Mouse (Mus musculus) A20 (cell line): Measurements from ENCODE around the gene Maob.

Source experiments
- DNase-seq: peaks from one replicate; pipeline ENCODE4 v3.0.0-alpha.2; 2011; ENCODE audit warnings: low read depth, low spot score

Gene Maob

DNA sequence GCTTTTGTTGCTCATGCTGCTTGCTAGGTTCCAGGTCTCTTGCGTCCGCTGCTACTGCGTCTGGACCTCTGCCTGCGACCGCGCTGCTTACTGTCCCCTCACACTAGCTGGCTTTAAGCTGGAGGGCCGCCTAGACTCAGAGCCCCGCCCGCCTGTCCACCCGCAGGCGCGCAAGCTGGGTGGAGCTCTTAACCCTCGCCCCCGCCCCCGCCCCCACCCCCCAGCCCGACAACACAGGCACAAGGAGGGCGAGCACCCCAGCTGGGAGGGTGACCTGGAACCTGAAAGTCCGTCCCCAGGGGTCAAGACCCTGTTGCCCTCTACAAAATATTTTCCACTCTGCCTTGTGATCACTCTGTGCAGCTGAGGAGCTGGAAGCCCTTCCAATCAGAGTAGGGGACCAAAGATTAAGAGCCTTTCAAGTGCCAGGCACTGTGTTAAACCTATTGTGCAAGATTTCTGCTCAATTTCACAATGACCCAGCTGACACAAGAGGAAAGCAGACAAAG, at the start of gene Maob:
TSS of gene Maob (minus strand) at position 106 of the 509 bp plus-strand sequence.
- DNase-seq: no peak

DNA sequence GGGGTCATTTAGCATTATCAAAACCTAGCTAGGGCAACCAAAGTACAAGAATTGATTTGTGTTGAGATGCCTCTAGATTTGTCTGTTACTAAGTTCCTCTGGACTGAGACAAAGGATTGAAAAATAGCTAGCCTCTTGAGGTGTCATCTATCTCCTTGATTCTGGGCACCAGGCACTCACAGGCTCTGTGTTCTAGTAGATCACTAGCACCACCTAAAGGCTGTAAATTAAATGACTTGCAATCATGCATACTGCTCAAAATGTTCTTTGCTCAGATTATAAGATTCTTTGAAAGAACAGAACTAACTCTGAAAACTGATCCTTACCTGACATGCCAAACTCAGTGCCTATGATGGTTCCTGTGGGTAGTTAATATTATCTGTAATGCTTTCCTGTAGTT, 43.1 kb upstream of the Maob start:
- no peak for DNase-seq

DNA sequence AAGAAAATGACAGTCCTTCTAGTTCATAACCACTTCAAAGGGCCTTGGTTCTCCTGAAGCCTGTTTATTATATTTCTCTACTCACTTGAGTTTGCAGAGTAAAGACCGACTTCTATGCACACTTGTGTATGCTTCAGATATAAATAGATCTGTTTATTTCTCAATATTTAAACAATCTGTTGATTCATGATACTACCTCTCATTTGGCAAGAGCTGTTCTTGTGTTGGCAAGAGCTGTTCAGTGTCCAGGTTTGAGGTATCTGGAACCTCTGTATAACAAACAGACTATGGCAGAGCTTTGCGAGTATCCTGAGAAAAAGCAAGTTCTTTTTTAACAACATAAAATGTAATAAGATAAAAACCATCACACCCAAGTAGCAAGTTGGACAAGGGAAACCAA, 28.9 kb upstream of the Maob start:
- no peak for DNase-seq

DNA sequence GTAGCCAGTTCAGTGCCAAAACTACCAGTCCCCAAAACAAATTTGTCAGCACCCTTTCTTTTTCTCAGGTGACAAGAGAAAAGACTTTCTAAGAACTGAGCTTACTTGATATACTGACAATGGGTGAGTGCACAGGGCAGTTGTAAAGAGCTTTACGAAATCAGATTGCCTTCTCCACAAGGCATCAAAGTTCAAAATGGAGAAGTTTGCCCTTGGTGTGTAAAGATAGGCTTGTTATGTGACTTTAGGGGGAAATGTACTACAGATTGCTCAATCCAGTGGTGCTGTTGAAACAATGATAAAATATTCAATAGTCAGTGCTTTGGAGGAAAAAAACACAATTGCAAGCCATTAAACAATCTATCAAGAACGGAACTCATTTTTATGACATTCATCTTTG, 24.3 kb upstream of the Maob start:
- DNase-seq: no peak

DNA sequence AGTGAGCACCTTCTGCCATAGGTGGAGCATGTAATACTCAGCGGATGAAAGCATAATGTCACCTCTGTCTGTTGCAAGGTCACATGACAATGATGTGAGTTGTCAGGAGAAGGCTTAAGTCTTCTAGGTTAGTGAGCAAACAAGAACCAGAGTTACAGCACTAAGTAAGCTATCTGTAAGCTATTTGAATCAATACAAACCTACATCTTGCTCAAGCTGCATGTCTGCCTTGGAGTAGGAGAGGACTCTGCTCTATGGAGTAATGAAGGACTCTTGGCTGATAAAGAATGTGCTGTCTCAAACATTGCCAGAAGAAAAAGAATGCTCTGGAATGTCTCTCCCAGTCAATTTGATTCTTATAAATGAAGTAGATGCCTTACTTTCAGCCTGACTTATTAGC, 20.1 kb upstream of the Maob start:
- DNase-seq: no peak

DNA sequence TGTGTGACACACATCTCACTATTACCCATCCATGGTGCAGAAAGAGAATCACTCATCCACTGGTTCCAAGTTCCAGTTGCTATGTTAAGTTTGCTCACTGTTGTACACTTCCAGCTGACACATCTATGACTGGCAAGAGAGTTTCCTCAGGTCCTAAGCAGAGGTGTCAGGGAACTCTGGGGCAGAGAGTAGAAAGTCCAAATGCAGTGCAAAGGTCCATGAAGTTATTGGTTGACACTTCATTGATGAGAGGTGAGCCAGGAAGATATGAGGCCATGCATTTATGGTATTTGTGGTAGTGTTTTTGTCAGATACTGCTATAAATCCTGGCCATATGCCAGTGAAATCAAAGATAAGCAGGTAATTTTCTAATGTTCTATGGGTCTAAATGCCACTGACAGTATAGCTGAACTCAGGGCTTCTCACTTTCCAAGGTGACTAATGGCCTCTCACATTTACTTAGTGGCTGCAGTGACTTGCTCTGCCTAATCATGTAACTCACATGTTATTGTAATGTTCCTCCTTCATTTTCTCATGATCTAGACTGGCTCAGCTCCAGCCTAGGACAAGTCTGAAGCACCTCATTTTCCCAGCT, 19.4 kb upstream of the Maob start:
- no peak for DNase-seq

DNA sequence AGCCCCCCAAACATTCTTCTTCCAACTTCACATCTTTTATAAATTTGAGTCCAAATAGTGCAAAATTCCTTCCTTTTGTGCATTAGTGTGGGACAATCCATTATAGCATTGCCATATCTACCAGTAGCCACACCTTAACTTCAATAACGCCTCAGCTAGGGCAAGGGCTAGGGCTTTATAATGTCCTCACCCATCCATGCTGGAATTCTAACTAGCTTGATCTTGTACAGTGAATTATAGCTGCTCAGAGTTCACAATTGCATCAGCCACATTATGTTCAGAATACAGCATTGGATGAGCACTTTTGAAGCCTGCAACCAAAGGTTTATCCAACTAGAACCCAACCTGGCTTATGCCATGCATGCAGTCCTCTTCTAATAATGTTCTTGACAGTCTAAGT, 8.9 kb upstream of the Maob start:
- no peak for DNase-seq

DNA sequence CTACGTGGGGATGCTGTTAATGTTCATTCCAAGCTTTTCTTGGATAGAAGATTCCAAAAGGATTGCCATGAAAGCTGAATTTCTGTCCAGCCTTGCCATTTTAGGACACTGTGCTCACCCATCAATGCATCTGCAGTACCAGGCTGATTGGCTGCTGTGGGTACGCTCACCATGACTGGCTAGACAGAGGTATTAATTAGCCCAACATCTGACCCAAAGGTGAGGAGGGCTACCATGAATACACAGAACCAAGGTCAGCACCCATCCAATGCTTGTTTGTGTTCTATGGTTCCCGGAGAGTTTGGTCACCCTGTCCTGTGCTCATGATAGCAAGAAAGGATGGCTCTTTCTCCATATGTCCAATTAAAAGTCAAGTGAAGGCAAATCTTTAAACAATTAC, 1.2 kb downstream of the Maob start:
- no peak for DNase-seq

DNA sequence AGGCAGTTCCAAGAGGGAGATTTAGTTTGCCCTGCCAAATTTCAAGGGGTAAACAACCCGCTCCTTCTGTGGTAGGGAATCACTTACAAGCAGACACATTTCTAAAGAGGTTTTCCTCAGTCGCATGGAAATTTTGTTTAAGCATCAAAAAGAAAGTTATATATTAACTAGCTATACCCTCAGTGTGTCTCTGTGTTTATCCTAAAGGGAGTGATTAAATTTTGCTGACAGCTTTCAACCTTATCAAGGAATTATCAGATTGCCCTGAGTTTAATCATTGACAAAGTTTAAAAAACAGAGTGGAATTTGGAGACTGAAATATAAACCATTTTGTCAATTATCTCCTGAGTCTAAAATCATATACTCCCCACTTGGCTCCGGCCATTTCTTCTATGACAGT, 5.1 kb downstream of the Maob start:
- no peak for DNase-seq

DNA sequence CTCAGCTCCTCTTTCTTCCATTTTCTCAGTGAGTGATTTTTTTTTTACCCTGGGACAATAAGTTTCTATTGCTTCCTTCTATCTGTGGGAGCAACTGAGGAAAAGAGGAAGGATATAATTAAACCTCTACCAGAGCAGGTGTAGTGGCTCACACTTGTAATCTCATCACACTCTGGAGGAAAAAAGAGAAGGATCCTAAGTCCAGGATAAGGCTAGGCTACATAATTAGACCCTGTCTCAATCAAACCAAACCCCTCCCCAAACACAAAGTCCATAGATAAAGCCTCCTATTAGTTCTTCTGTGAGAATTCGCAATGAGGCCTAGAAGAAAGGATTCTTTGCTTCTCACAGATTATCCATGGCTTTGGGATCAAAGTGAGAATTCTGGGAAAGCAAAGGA, 49.7 kb downstream of the Maob start:
- DNase-seq: no peak

DNA sequence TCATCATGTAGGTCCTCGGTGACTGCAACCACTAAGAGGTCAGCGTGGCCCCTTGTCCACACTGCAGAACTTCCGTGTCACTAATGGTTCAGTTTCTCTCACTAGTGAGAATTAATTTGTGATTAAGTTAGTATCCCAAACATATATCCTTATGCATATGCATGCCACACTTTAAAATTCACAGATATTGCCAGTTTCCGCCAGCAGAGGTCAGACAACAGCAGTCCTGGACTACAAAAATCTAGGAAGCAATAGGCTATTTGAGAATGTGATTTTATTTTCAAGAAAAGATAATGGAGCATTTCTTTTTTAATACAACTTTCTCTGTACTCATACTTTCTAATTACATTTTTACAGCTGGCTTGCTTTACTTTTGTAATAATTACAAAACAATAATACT, 51.0 kb downstream of the Maob start:
- no peak for DNase-seq

DNA sequence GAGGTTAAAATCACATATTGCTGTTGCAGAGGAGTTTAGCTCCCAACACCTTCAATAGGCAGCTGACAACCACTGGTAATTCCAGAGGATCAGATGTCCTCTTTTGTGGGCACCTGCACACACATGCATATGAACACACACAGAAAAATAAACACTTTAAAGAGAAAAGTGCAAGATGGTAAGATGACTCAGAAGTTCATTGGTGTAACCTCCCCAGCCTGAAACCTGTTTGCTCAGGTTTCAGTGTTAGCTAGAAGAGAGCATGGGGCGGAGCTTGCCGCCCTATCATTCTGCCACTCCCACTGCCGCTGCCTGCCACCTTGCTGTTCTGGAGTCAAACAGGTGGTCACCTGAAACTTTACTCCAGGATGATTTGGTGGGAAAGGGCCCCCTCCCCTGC, 55.7 kb downstream of the Maob start:
- no peak for DNase-seq

DNA sequence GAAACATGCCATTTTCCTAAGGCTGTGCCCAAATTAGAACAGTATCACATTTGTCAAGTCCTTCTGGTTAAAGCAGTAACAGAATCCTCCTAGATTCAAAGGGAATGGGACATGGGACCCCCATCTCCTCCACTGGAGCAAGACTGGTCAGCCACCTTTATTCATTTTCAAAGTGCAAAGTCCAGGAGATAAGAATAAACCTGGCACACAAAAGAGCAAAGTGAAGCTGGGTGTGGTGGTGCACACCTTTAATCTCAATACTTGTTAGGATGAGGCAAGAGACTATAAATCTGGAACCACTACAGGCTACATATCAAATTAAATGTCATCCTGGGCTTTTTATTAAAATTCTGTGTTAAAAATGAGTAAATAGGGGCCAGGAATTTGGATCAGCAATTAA, 62.4 kb downstream of the Maob start:
- DNase-seq: no peak

DNA sequence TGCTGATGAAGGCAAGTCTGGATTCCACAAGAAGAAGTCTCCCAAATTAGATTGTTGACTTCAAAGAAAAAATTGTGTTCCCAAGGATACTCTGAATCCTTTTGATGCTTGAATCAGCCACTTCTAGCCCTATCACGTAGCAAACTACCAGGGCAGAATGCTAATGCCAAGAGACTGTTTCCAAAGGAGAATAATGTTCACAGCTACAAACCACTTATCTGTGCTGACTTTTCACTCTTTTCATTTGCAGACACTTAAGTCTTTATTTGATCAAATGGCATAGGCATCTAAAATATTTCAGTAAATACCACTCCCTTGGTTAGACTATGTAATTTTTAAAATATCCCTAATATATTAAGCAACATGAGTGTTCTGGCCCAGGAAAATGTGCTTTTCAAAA, 68.2 kb downstream of the Maob start:
- no peak for DNase-seq

DNA sequence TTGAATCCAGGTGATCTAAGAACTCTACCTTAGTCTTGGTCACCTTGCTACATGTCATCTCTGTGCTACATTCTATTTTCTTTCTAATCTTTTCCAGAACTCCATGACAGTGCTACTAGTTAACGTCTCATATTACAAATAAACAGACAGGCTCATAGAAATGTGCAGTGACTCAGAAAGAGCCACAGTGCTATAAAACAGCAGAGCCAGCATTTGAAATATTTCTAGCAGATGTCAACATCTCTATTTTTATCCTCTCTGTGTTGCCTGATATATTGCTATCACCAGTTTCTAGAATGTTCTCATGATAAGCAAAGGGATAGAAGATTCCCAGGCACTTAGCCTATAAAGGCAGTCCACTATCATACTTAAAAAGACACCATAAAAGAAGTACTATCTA, 103.1 kb downstream of the Maob start:
- no peak for DNase-seq

DNA sequence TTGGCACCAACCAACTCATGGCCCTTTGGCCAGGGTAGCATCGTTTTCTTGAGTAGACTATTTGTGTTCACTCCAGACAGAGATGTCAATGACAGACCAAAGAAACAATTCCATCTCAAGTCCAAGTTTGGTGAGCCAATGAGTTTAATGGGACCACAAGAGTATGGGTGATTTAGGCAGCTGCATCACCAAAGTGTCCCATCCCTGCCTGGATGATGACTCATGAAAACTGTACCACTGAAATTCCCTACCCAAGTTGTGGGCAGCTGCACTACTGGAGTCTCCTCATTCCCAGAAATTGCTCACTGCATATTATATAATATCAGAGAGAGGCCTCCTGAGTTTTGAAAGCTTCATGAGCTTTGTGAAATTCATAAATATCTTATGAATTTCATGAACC, 111.1 kb downstream of the Maob start:
- no peak for DNase-seq
